Mouse (Mus musculus) lung, adult 2 months (tissue): ENCODE results near the gene Tnfrsf13c.
A peak's percentile ranks its signal among the peaks of the same experiment; 100 is the strongest.

Experiments
- CTCF ChIP-seq: fragments of 200-500 bp; IDR thresholded peaks from 2 replicates; pipeline ENCODE4 v1.5.1; 2011; ENCODE audit warnings: mild to moderate bottlenecking, low read length, control low read depth; ENCODE audit not compliant: insufficient read depth
- POLR2A ChIP-seq: fragments of 200-500 bp; IDR thresholded peaks from 2 replicates; pipeline ENCODE4 v1.6.1; 2011; ENCODE audit warnings: low read depth, mild to moderate bottlenecking, control low read depth, low read length, borderline replicate concordance; ENCODE audit errors: extremely low read depth

- TF ChIP-seq POLR2A (no peak), CTCF (peak; percentile 98)
These were observed 12.4 kb upstream of the Tnfrsf13c start for GRCm38 (mm10) chr15:82236565-82236964.
